Mouse (Mus musculus): ENCODE results near the gene Dapp1.

- TF ChIP-seq CTCF (IDR thresholded peaks at IDR 0.05; ENCODE audit: extremely low read depth, insufficient read length, insufficient replicate concordance, low read depth, low read length), result no peak
- TF ChIP-seq POLR2A (IDR thresholded peaks at IDR 0.05; ENCODE audit: low read depth, low read length), result no peak
Observed at GRCm38 (mm10) chr3:138000062-138000723, 18.8 kb upstream of the Dapp1 start.
